Mouse (Mus musculus): ENCODE results near the gene Cep295nl. TPM values are rescaled to one million over a fixed set of nuclear protein-coding genes. Genes with fewer than 3 reads are reported as not detected.
"Not testable (repeated sequence)": the region's sequence is repeated elsewhere in the genome, so short reads cannot be mapped to it uniquely, and the experiment has no call there.

The Cep295nl gene
- total RNA-seq, 2 experiments from 2014 or later, result 0.20 to 0.96 TPM

DNA sequence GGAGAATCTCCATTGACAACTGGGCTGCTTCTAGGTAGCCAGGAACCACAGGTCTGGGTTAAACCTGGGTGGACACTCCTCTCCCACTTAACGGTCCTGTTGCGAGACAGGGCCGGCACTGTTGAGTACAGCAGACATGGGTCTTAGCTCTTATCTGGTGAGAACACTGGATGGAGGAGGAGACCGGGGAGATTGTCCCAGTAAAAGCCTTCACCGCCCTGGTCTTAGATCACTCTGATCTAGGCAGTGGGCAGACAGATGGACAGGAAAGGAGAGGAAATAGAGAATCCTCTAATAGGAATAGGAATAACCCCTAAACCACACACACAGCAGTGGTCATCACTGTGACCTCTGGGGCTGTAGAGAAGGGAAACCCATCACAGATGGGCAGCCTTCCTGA lies 18.3 kb downstream of the Cep295nl start:
- no peak for DNase-seq (ENCODE audit: low spot score in 2 of 2)

DNA sequence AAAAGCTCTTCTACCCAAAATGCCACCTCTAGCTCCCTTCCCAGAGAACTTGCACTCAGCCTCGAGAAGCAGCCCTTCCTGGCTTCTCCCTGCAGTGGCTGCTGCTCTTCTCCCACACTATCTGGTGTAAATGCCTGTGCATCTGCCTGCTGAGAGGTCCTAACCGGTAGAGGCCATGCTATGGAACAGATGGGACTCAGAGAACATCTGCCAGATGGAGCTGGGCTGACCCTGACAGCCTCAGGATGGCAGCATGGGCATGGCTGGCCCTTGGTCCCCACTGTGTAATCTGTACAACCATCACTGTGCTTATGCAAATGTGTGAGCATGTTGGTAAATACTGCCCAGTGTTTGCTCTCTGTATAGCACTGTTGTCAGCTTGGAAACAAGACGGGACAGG lies 19.7 kb downstream of the Cep295nl start:
- no peak for DNase-seq (ENCODE audit: low spot score in 2 of 2)

DNA sequence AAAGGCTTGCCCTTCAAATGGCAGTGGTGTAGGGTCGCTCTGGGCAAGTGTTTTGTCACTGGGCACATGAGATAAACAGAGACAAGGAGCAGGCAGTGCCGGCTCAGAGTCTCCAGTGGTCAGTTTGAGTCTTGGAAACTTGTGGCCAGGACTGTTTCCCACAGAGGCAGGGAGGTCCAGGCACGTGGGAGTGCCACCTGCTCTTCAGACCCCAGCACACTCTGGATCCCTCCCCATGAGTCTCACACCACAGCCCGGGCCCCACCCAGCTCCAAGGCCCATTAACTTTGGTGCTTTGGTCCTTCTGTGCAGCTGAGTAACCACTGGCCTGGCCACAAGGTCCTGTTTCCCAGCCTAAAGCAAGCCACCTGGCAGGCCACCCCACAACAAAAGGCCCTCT lies 20.3 kb downstream of the Cep295nl start:
- peak in 1 of 2 experiments; percentile 15 for DNase-seq (ENCODE audit: low spot score in 2 of 2)

DNA sequence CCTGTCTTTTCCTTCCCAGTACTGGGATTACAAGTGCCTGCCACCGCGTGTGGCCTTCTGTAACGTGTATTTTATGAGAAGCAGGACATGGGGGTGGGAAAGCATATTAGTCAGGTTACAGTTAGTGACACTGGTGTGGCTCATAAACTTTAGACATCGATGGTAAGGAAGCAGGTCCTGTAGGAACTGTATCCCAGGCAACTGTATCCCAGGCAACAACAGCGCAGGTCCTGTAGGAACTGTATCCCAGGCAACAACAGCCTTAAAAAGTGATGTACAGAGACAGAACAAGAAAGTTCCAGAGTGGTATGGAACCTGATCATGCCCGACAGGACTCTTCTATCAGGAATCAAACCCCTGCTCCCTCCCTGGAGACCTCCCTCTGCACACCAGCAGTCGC lies 20.8 kb downstream of the Cep295nl start:
- DNase-seq (ENCODE audit: low spot score in 2 of 2), result no peak

DNA sequence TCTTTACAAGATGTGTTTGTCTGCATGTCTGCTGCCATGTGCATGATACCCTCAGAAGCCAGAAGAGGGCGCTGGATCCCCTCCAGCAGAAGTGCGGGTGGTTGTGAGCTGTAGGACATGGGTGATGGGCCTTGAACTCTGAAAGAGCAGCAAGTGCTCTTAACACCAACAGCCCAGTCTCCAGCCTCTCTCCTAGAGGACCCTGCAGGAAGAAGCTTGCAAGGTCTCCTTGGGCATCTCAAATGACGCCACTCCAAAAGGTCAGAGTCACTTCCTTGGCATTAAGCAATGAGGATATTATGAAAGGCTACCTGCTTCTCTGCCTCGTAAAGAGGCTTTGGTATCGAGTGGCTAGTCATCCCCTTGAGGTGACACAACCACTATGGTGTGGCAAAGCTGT lies 23.6 kb downstream of the Cep295nl start:
- DNase-seq (ENCODE audit: low spot score in 2 of 2), result peak; percentile 31 to 48

DNA sequence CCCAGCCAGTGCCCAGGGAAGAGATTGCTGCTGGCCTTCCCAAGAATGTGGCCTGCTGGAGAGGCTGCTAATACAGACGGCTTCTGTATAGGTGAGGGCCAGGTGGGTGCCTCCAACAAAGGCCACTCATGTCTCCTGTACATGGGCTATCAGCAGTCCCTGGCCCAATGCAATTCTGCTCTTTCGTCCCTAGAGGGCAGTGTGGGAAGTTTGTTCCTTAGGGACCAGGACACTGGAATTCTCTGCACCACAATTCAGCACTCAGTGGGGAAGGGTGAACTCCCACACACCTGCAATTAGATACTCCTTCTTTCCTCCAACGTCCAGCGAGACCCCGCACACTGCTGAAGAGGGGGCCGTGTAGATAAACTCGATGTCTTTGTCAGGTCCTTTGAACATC lies 25.2 kb downstream of the Cep295nl start:
- peak; percentile 38 to 46 for DNase-seq (ENCODE audit: low spot score in 2 of 2)

DNA sequence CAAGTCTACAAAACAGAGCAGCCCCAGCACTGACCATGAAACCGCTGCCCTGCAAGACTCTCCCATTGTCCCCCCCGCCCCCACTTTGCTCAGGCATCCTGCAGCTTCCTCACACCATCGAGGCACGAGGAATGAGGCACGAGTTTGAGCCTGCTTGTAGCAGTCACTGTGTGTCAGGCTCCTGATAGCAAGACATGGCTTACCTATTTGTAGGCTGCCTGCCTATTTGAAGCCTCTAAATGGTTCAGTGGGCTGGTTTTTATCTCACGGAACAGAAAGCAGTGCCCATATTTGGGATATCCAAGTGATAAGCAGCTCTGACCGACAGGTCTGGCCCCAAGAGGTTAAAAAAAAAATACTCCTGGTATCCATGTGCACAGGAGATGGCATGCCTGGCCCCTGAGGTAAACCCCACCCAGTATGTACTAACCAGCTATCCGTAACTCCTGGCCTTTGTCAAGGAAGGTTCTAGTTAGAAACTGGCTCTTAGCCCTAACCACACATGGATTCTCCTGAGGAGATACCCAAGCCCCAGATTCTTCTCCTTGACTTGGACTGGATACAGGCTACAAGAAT lies 26.0 kb downstream of the Cep295nl start:
- no peak for DNase-seq (ENCODE audit: low spot score in 2 of 2)

DNA sequence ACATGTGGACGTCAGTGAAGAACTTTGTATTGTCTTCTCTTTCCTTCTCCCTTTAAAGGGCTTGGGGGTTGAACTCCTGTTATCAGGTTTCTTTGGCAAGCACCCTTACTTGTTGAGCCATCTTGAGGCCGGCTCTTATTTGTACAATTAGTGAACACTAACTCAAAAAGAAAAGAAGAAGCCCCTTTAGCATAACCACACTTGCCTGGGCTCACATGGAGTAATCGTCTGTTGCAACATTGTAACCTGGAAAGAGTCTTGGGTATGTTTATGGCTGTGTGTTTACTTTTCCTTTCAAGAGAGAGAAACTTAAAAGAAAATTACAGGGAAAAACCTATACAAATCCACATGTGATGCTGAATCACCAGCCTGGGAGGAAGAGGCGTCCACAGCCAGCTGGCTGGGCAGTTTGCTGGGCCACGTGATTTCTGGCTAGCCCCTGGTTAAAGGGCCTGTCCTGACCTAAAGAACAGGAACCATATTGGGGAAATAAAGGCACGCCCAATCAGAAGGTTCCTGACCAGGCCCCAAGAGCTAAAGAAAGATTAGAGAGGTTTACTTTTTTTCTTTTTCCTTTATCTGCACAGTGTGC lies 30.1 kb downstream of the Cep295nl start:
- DNase-seq (ENCODE audit: low spot score in 2 of 2), result no peak

DNA sequence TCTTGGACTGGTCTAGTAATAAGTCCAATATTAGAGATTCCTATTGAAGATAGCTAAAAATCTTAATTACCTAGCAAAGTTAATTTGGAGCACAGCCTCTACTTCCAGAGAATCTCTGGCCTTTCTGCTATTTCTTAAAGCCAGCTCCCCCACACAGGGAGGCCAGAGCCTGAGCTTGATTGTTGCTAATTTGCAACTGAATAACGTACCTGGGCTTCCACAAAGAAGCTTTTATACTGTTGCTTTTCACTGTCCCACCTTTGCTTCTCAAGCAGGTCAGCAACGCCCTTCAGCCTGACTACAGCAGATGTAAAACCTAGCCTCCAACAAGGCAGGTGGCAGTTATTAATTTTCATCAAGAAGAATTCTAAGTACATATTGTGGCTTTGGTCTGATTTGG lies 34.3 kb downstream of the Cep295nl start:
- not testable (repeated sequence) for DNase-seq (ENCODE audit: low spot score in 2 of 2)

DNA sequence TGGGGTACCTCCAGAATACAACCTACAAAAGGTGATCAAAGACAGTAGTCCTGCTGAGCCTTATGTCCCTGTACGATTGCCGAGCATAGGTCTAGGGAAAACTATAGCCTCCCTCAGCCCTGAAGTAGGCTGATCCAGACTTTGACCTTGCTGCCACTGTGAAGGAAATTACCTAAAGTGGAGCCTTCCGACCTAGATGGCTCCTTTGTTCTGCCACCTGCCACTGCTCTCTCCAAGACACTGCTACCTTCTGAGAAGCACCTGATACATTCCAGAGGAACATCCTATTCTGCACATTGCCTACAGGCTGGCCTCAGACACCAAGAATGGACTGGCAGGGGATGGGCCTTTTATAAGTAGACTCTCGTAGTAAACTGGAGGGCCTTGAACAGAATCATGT lies 38.3 kb downstream of the Cep295nl start:
- DNase-seq (ENCODE audit: low spot score in 2 of 2), result not testable (repeated sequence)

DNA sequence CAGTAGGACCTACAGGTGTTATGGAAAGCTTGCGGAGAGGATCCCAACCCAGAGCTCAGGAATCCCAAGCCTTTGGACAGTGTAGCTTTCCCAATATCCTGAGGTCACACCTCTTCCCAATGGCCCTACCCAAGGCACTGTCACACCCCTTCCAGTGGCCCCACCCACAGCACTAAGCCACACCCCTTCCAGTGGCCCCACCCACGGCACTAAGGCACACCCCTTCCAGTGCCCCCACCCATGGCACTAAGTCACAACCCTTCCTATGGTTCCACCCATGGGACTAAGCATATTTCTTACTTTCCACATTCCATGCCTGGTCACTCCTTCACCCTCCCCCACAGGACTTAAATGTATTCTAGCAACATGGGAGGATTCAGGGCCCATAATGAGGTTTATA lies 43.5 kb downstream of the Cep295nl start:
- no peak for DNase-seq (ENCODE audit: low spot score in 2 of 2)

DNA sequence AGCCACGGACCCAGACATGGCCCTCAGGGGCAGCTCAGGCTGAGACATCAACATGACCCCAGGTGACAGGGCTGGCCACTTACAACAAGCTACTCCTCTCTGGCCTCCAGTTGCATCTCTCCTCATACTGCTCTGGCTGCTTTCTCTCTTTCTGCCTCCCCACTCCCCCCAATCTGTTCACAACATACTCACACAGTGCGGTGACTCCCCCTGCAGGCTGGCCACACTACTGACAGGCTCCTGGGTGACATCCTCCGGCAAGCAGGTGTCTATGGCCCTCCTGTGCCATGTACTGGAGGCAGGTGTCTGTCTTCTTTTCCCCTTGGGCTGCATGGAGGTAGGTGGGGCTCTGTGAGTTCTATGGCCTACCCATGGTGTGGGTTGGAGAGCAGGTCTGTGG lies 44.3 kb downstream of the Cep295nl start:
- no peak for DNase-seq (ENCODE audit: low spot score in 2 of 2)

DNA sequence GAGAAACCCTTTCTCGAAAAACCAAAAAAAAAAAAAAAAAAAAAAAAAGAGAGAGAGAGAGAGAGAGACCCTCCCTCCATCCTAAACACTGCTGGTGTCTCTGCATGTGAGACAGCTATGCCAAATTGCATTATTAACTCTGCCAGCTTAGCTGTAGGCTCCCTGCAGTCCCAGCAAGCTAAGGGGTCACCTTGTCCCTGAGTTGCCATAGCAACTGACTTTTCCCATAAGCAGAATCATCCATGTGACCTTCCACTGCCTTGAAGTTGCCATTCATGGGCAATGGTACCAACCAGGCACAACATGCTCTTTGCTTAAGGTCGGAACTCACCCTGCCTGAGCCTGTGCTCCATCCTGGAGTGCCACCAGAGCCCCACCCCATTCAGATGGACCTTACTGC lies 47.3 kb downstream of the Cep295nl start:
- no peak for DNase-seq (ENCODE audit: low spot score in 2 of 2)

DNA sequence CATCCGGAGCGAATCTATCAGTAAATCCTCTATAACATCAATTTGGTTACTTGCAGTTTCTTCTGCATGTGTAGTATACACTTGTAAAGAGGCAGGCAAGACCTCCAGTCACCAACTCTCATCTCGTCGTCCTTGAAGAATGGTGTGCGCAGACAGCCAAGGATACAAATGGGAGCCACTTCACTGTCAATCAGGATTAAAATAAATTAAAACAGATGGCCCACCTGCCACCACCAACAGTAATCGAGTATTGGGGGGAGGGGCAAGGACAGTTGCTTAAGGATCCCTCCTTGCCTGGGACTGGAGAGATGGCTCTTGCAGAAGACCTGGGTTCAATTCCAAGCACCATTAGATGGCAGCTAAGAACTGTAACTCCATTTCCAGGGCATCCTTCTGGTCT lies 49.6 kb downstream of the Cep295nl start:
- no peak for DNase-seq (ENCODE audit: low spot score in 2 of 2)

DNA sequence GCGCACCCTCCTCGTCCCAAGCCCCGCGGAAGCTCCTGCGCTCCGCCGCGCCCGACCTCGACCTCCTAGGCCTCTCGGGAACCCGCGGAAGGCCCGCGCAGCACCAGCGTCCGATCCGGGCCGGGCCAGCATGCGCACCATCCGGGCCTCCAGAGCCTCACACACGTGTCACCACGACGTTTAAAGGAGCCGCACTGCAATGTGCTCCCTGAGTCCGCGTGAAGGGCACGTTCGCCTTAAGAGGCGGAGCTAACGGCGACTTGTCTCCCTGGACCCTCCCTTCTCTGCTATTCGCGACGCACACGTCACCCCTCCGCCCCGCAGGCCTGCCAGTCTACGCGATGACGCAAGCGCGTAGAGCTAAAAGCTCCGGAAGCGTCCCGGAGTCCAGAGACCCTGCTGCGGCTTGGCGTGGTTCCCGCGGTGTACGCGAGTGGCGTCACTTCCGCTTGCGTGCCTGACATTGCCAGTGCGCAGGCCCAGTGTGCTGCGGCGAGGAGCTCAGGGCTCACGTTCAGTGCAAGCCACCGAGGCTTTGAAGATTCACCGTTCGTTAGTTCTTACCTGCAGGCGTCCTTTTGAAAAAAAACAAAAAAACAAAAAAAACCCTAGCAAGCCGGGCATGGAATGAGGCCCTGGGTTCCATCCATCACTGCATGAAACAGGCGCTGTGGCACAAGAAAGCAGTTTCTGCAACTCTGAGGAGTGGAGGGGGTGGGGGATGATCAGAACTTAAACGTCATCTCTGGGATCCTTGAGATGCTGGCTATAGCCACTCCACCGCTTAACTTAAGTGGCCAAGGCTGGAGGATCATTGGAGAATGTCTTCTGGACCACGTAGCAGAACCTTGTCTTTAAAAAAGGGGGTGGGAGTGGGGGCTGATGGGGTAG lies 52.1 kb downstream of the Cep295nl start, which contains the start of gene Usp36:
Gene Usp36, minus strand, starts transcription at position 246 of the 891 bp plus-strand sequence.
- DNase-seq (ENCODE audit: low spot score in 2 of 2), result peak; percentile 99

DNA sequence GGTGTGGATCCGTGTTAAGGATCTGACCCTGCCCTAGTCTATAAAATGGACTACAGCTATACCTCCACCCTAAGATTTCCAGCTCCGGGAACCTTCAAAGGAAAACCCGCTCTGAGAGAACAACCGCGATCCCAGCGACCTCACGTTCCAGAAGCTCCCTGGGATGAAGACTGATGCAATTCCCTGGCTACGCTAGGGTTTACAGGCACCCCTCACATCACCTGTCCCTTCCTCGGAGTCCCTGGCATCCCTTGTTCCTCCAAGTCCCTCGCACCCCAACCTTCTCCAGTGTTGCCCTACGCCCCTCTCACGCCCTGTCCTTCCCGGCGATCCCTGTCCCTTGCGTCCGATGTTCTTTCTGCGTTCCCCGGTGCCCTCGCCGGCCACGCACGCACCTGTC lies 52.7 kb downstream of the Cep295nl start:
- DNase-seq (ENCODE audit: low spot score in 2 of 2), result no peak

DNA sequence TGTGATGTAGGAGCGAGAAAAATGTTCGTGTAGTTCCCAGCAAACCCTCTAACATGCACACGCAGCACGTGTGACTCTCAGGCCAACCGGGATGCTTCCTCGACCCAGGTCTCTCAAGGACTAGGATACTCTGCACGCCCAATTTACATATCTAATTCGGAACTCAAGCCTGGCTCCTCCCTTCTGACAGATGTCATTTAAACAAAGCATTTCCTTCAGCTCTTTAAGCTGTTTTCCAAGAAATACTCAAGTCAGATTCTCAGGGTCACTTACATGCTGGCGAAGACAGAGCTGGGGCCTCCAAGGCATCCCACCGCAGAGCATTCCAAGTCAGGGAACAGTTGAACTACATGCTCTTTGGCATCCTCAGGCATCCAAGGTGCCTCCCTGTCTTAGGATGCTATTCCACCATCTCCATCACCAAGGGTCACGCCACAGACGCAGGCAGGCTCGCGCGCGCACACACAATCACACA lies 53.2 kb downstream of the Cep295nl start:
- no peak for DNase-seq (ENCODE audit: low spot score in 2 of 2)

DNA sequence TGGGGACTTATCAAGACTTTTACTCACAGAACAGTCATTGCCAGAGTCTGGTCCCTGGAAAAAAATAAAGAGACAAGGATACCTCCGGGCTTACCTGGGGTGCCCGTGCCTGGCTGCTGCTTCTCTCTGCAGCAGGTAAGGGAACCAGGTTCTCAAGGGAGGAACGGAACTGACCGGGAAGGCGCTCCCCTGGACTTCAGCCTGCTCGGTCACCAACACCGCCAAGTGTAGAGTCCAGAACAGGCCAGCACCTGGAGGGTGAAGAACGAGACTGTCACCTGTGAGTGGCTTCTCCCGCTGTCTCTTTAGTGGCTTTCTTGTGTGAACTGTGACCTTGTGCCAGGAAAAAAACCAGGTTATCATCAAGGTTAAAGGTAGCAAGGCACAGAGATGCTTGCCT lies 54.7 kb downstream of the Cep295nl start:
- DNase-seq (ENCODE audit: low spot score in 2 of 2), result no peak

DNA sequence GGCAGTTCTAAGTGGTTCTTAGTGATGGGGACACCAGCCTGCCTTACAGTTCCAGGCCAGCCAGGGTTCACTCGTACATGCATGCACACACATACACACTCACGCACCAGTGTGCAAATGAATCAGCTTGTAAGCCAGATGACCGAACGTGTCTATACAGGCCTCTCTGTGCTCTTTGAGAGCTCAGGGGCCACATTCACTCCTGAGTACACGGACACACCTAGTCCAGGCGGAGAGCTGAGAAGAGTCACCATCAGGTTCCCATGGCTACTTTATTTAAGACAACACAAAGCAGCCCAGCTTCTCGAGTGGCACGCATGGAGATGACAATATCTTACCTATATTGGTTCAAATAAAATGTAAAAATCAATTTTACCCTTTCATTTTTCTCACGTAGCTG lies 55.9 kb downstream of the Cep295nl start:
- DNase-seq (ENCODE audit: low spot score in 2 of 2), result no peak

DNA sequence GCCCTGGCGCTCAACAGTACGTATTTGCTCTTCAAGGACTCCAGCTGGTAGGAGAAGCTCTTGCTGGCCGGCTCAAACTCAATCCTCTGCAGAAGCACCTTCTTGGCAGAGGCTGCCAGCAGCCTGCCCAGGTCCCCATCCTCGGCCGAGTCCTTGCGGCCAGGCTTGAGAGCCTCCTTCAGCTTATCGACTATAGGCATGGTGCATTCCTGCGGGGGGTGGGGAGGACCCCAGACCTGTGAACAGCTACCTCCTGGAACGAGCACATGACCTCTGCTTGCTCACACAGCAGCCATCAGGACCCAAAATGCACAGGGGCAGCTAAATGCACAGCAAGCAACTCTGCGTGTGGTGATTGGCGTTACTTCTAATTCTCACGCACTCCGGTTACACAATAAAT lies 56.5 kb downstream of the Cep295nl start:
- no peak for DNase-seq (ENCODE audit: low spot score in 2 of 2)
